29 mouse cellular contexts compared by ENCODE assay signal in genomic region chr1:103420994-103421637, GRCm38 (mm10).
DNase-seq lines count a peak whose midpoint lies in the region; ATAC-seq lines count a peak whose summit lies in the region.
"Had no signal": no experiment of that assay in that cellular context is flagged by ENCODE, and none has a peak within 500 bp of the region (broad histone marks: within the 10 kb centered on the region; RNA-seq: fewer than 3 reads in every experiment).

No protein-coding gene starts in this region.

- no peak overlapping the region for H3K4me3 ChIP-seq in forebrain, embryonic 14.5 days (ENCODE audit: low read depth, low read length)
- H3K4me3 ChIP-seq in forebrain, embryonic 10.5 days = no peak overlapping the region
- no peak overlapping the region for H3K4me3 ChIP-seq in hindbrain, embryonic 16.5 days (ENCODE audit: low read length)
- H3K4me3 ChIP-seq in hindbrain, embryonic 12.5 days = no peak overlapping the region
- no peak overlapping the region for H3K4me3 ChIP-seq in forebrain, embryonic 16.5 days (replicated peaks; ENCODE audit: low read length)
- H3K4me3 ChIP-seq: embryonic facial prominence, embryonic 13.5 days; erythroblast, embryonic 14.5 days; heart, embryonic 13.5 days; intestine, embryonic 15.5 days; limb, embryonic 13.5 days; lung, embryonic 15.5 days; midbrain, embryonic 10.5 days; midbrain, embryonic 15.5 days; myocyte; neural tube, embryonic 12.5 days had no signal

- no peaks in the 10 kb centered on the region for H3K4me1 ChIP-seq in forebrain, embryonic 14.5 days (ENCODE audit: control insufficient read depth, insufficient read depth, low read length)
- H3K4me1 ChIP-seq in forebrain, embryonic 10.5 days = no peaks in the 10 kb centered on the region
- no peaks in the 10 kb centered on the region for H3K4me1 ChIP-seq in hindbrain, embryonic 16.5 days (ENCODE audit: control insufficient read depth, insufficient read depth, low read depth, low read length)
- H3K4me1 ChIP-seq in hindbrain, embryonic 12.5 days = no peaks in the 10 kb centered on the region
- H3K4me1 ChIP-seq in forebrain, embryonic 16.5 days (replicated peaks; ENCODE audit: control insufficient read depth, insufficient read depth, low read length) = no peaks in the 10 kb centered on the region
- H3K4me1 ChIP-seq: embryonic facial prominence, embryonic 13.5 days; heart, embryonic 13.5 days; intestine, embryonic 15.5 days; limb, embryonic 13.5 days; lung, embryonic 15.5 days; midbrain, embryonic 10.5 days; midbrain, embryonic 15.5 days; neural tube, embryonic 12.5 days had no signal

- no peaks in the 10 kb centered on the region for H3K36me3 ChIP-seq in forebrain, embryonic 14.5 days (ENCODE audit: control insufficient read depth, insufficient read depth, low read length)
- no peaks in the 10 kb centered on the region for H3K36me3 ChIP-seq in forebrain, embryonic 10.5 days (replicated peaks)
- H3K36me3 ChIP-seq in hindbrain, embryonic 16.5 days (ENCODE audit: control insufficient read depth, insufficient read depth, low read length) = no peaks in the 10 kb centered on the region
- no peaks in the 10 kb centered on the region for H3K36me3 ChIP-seq in hindbrain, embryonic 12.5 days
- H3K36me3 ChIP-seq in forebrain, embryonic 16.5 days (ENCODE audit: control insufficient read depth, insufficient read depth) = no peaks in the 10 kb centered on the region
- H3K36me3 ChIP-seq: embryonic facial prominence, embryonic 13.5 days; G1E; heart, embryonic 13.5 days; intestine, embryonic 15.5 days; limb, embryonic 13.5 days; lung, embryonic 15.5 days; midbrain, embryonic 10.5 days; midbrain, embryonic 15.5 days; neural tube, embryonic 12.5 days had no signal

- no peak overlapping the region for H3K4me2 ChIP-seq in forebrain, embryonic 14.5 days (ENCODE audit: low read length)
- H3K4me2 ChIP-seq in hindbrain, embryonic 16.5 days (ENCODE audit: low read length) = no peak overlapping the region
- no peak overlapping the region for H3K4me2 ChIP-seq in hindbrain, embryonic 12.5 days (replicated peaks)
- no peak overlapping the region for H3K4me2 ChIP-seq in forebrain, embryonic 16.5 days (ENCODE audit: low read length)
- H3K4me2 ChIP-seq: embryonic facial prominence, embryonic 13.5 days; heart, embryonic 13.5 days; intestine, embryonic 15.5 days; limb, embryonic 13.5 days; liver, embryonic 11.5 days; lung, embryonic 15.5 days; midbrain, embryonic 15.5 days; neural tube, embryonic 12.5 days had no signal

- no peak; the same call in 1 of the 2 replicates for ATAC-seq in forebrain, embryonic 14.5 days
- ATAC-seq in hindbrain, embryonic 16.5 days = peak; percentile 64
- ATAC-seq in hindbrain, embryonic 12.5 days (ENCODE audit: low FRiP score) = no peak
- ATAC-seq in forebrain, embryonic 16.5 days = peak; percentile 64
- ATAC-seq: intestine, embryonic 15.5 days; midbrain, embryonic 15.5 days had no signal

- WGBS in forebrain, embryonic 14.5 days = 74% methylated on average over 2 of the region's 2 CpGs
- WGBS in forebrain, embryonic 10.5 days = 78% methylated on average over 2 of the region's 2 CpGs
- 75% methylated on average over 2 of the region's 2 CpGs for WGBS in hindbrain, embryonic 16.5 days
- WGBS in hindbrain, embryonic 12.5 days = 78% methylated on average over 2 of the region's 2 CpGs
- WGBS in forebrain, embryonic 16.5 days = 67% methylated on average over 2 of the region's 2 CpGs

- DNase-seq in forebrain, embryonic 14.5 days (ENCODE audit: low spot score) = peak; percentile 30
- DNase-seq in forebrain, embryonic 10.5 days (ENCODE audit: extremely low spot score, low spot score) = no peak
- DNase-seq in brain, adult 2 months (ENCODE audit: low read depth, low spot score) = peak; percentile 43
- DNase-seq in gastrocnemius, adult 8-10 months (ENCODE audit: low spot score in 2 of 2) = no peak
- DNase-seq: adrenal gland, adult 8-10 months; cerebellum, adult 18-20 months; cerebellum, postnatal 10 days; gastrocnemius, postnatal 10 days; heart, postnatal 10 days; kidney, adult 2 months; right cerebral cortex, adult 18-20 months; spleen, adult 18-20 months; thymus, postnatal 4 days had no signal

- H3K27me3 ChIP-seq in forebrain, embryonic 14.5 days (replicated peaks; ENCODE audit: control insufficient read depth, insufficient read depth, low read length) = no peaks in the 10 kb centered on the region
- no peaks in the 10 kb centered on the region for H3K27me3 ChIP-seq in forebrain, embryonic 10.5 days (ENCODE audit: poor library complexity, severe bottlenecking)
- H3K27me3 ChIP-seq in hindbrain, embryonic 16.5 days (replicated peaks; ENCODE audit: control insufficient read depth, insufficient read depth, low read length) = no peaks in the 10 kb centered on the region
- no peaks in the 10 kb centered on the region for H3K27me3 ChIP-seq in hindbrain, embryonic 12.5 days
- H3K27me3 ChIP-seq in forebrain, embryonic 16.5 days (replicated peaks; ENCODE audit: control insufficient read depth, insufficient read depth, low read length) = no peaks in the 10 kb centered on the region
- H3K27me3 ChIP-seq: embryonic facial prominence, embryonic 13.5 days; heart, embryonic 13.5 days; intestine, embryonic 15.5 days; limb, embryonic 13.5 days; lung, embryonic 15.5 days; midbrain, embryonic 15.5 days; neural tube, embryonic 12.5 days had no signal

- no peak overlapping the region for H3K27ac ChIP-seq in forebrain, embryonic 14.5 days (ENCODE audit: low read depth, low read length)
- no peak overlapping the region for H3K27ac ChIP-seq in forebrain, embryonic 10.5 days
- H3K27ac ChIP-seq in hindbrain, embryonic 16.5 days (ENCODE audit: low read depth, low read length) = no peak overlapping the region
- no peak overlapping the region for H3K27ac ChIP-seq in hindbrain, embryonic 12.5 days
- H3K27ac ChIP-seq in forebrain, embryonic 16.5 days (ENCODE audit: low read length) = no peak overlapping the region
- H3K27ac ChIP-seq: embryonic facial prominence, embryonic 13.5 days; heart, embryonic 13.5 days; intestine, embryonic 15.5 days; kidney, postnatal 0 days; limb, embryonic 13.5 days; lung, embryonic 15.5 days; midbrain, embryonic 10.5 days; midbrain, embryonic 15.5 days; neural tube, embryonic 12.5 days had no signal

- H3K9ac ChIP-seq in forebrain, embryonic 14.5 days (ENCODE audit: low read length) = no peak overlapping the region
- H3K9ac ChIP-seq in hindbrain, embryonic 16.5 days (ENCODE audit: low read depth, low read length) = no peak overlapping the region
- no peak overlapping the region for H3K9ac ChIP-seq in hindbrain, embryonic 12.5 days
- no peak overlapping the region for H3K9ac ChIP-seq in forebrain, embryonic 16.5 days (replicated peaks; ENCODE audit: low read depth, low read length)
- H3K9ac ChIP-seq: embryonic facial prominence, embryonic 13.5 days; heart, embryonic 13.5 days; intestine, embryonic 15.5 days; limb, embryonic 13.5 days; lung, embryonic 15.5 days; midbrain, embryonic 15.5 days; neural tube, embryonic 12.5 days had no signal

- H3K9me3 ChIP-seq in forebrain, embryonic 14.5 days (replicated peaks; ENCODE audit: control insufficient read depth, low read length) = no peaks in the 10 kb centered on the region
- H3K9me3 ChIP-seq in forebrain, embryonic 10.5 days = 0 out of 2 replicates have a peak, but pooled peaks cover 4% of the 10 kb centered on the region
- no peaks in the 10 kb centered on the region for H3K9me3 ChIP-seq in hindbrain, embryonic 16.5 days (ENCODE audit: control insufficient read depth, low read length)
- H3K9me3 ChIP-seq in hindbrain, embryonic 12.5 days (replicated peaks) = no peaks in the 10 kb centered on the region
- no peaks in the 10 kb centered on the region for H3K9me3 ChIP-seq in forebrain, embryonic 16.5 days (ENCODE audit: control insufficient read depth, low read length)
- H3K9me3 ChIP-seq: embryonic facial prominence, embryonic 13.5 days; G1E; intestine, embryonic 15.5 days; lung, embryonic 15.5 days; midbrain, embryonic 10.5 days; midbrain, embryonic 15.5 days; neural tube, embryonic 12.5 days had no signal

Comparison
In these comparisons a context has a peak if more than half of its experiments do, and no peak if none do; other contexts are left out.
1. ATAC-seq: peak in hindbrain, embryonic 16.5 days (single experiment) and forebrain, embryonic 16.5 days (single experiment); none in forebrain, embryonic 14.5 days (single experiment) and hindbrain, embryonic 12.5 days (single experiment).
2. DNase-seq: peak in forebrain, embryonic 14.5 days (single experiment) and brain, adult 2 months (single experiment); none in forebrain, embryonic 10.5 days (single experiment) and gastrocnemius, adult 8-10 months (0 of 2).